Mouse (Mus musculus): ENCODE data around the gene Pex10. TPM values are rescaled to one million over a fixed set of nuclear protein-coding genes. Genes with fewer than 3 reads are reported as not detected.

The Pex10 gene
- polyA plus RNA-seq, 1 experiment, result 15.4 TPM

GRCm38 (mm10) chr4:155020141-155020540 is 46.7 kb upstream of the Pex10 start:
- Histone ChIP-seq H3K4me1 (ENCODE audit: control insufficient read depth, insufficient read depth, low read length) (no peaks in the 10 kb centered on the region), H3K4me3 (ENCODE audit: low read depth, low read length) (no peak overlapping the region), H3K9ac (ENCODE audit: low read depth, poor library complexity, severe bottlenecking) (no peak overlapping the region), H3K36me3 (ENCODE audit: control insufficient read depth, insufficient read depth, low read length, poor library complexity, severe bottlenecking) (no peaks in the 10 kb centered on the region), H3K27ac (ENCODE audit: insufficient read depth, low read length) (no peak overlapping the region), H3K9me3 (replicated peaks; ENCODE audit: control insufficient read depth, insufficient read depth, low read length, poor library complexity, severe bottlenecking) (no peaks in the 10 kb centered on the region), H3K27me3 (ENCODE audit: control insufficient read depth, insufficient read depth, low read length, poor library complexity, severe bottlenecking) (no peaks in the 10 kb centered on the region)
- TF ChIP-seq POLR2A (IDR thresholded peaks at IDR 0.05; ENCODE audit: insufficient read depth, low read length), result no peak
- no peak for TF ChIP-seq EP300 (IDR thresholded peaks at IDR 0.05; ENCODE audit: insufficient read depth, low read depth, low read length)
- no peak for TF ChIP-seq CTCF (IDR thresholded peaks at IDR 0.05; ENCODE audit: low read depth, low read length)

- no peaks in the 10 kb centered on the region for H3K4me1 ChIP-seq (ENCODE audit: control insufficient read depth, insufficient read depth, low read length)
- no peak overlapping the region for H3K27ac ChIP-seq (ENCODE audit: insufficient read depth, low read length)
- TF ChIP-seq CTCF (IDR thresholded peaks at IDR 0.05; ENCODE audit: low read depth, low read length) (no peak), EP300 (IDR thresholded peaks at IDR 0.05; ENCODE audit: insufficient read depth, low read depth, low read length) (no peak), POLR2A (IDR thresholded peaks at IDR 0.05; ENCODE audit: insufficient read depth, low read length) (no peak)
- H3K27me3 ChIP-seq (ENCODE audit: control insufficient read depth, insufficient read depth, low read length, poor library complexity, severe bottlenecking), result no peaks in the 10 kb centered on the region
- H3K9ac ChIP-seq (ENCODE audit: low read depth, poor library complexity, severe bottlenecking), result no peak overlapping the region
- no peaks in the 10 kb centered on the region for H3K36me3 ChIP-seq (ENCODE audit: control insufficient read depth, insufficient read depth, low read length, poor library complexity, severe bottlenecking)
- no peak overlapping the region for H3K4me3 ChIP-seq (ENCODE audit: low read depth, low read length)
- H3K9me3 ChIP-seq (replicated peaks; ENCODE audit: control insufficient read depth, insufficient read depth, low read length, poor library complexity, severe bottlenecking), result no peaks in the 10 kb centered on the region
Measured at GRCm38 (mm10) chr4:155020813-155021212, 46.0 kb upstream of the Pex10 start.

GRCm38 (mm10) chr4:155022228-155022855 is 44.5 kb upstream of the Pex10 start:
- TF ChIP-seq POLR2A (IDR thresholded peaks at IDR 0.05; ENCODE audit: insufficient read depth, low read length) (no peak), EP300 (IDR thresholded peaks at IDR 0.05; ENCODE audit: insufficient read depth, low read depth, low read length) (no peak), CTCF (IDR thresholded peaks at IDR 0.05; ENCODE audit: low read depth, low read length) (no peak)
- Histone ChIP-seq H3K27ac (ENCODE audit: insufficient read depth, low read length) (no peak overlapping the region), H3K4me1 (ENCODE audit: control insufficient read depth, insufficient read depth, low read length) (no peaks in the 10 kb centered on the region), H3K9me3 (replicated peaks; ENCODE audit: control insufficient read depth, insufficient read depth, low read length, poor library complexity, severe bottlenecking) (no peaks in the 10 kb centered on the region), H3K9ac (ENCODE audit: low read depth, poor library complexity, severe bottlenecking) (no peak overlapping the region), H3K4me3 (ENCODE audit: low read depth, low read length) (no peak overlapping the region), H3K27me3 (ENCODE audit: control insufficient read depth, insufficient read depth, low read length, poor library complexity, severe bottlenecking) (no peaks in the 10 kb centered on the region), H3K36me3 (ENCODE audit: control insufficient read depth, insufficient read depth, low read length, poor library complexity, severe bottlenecking) (no peaks in the 10 kb centered on the region)

- no peaks in the 10 kb centered on the region for H3K27me3 ChIP-seq (ENCODE audit: control insufficient read depth, insufficient read depth, low read length, poor library complexity, severe bottlenecking)
- no peaks in the 10 kb centered on the region for H3K9me3 ChIP-seq (replicated peaks; ENCODE audit: control insufficient read depth, insufficient read depth, low read length, poor library complexity, severe bottlenecking)
Measured at GRCm38 (mm10) chr4:155024170-155025010, 42.4 kb upstream of the Pex10 start.

GRCm38 (mm10) chr4:155033115-155033514 is 33.7 kb upstream of the Pex10 start:
- Histone ChIP-seq H3K9me3 (replicated peaks; ENCODE audit: control insufficient read depth, insufficient read depth, low read length, poor library complexity, severe bottlenecking) (no peaks in the 10 kb centered on the region), H3K27ac (ENCODE audit: insufficient read depth, low read length) (no peak overlapping the region), H3K27me3 (ENCODE audit: control insufficient read depth, insufficient read depth, low read length, poor library complexity, severe bottlenecking) (no peaks in the 10 kb centered on the region), H3K4me3 (ENCODE audit: low read depth, low read length) (no peak overlapping the region), H3K36me3 (ENCODE audit: control insufficient read depth, insufficient read depth, low read length, poor library complexity, severe bottlenecking) (no peaks in the 10 kb centered on the region), H3K9ac (ENCODE audit: low read depth, poor library complexity, severe bottlenecking) (no peak overlapping the region), H3K4me1 (ENCODE audit: control insufficient read depth, insufficient read depth, low read length) (no peaks in the 10 kb centered on the region)
- TF ChIP-seq CTCF (IDR thresholded peaks at IDR 0.05; ENCODE audit: low read depth, low read length), result no peak
- no peak for TF ChIP-seq POLR2A (IDR thresholded peaks at IDR 0.05; ENCODE audit: insufficient read depth, low read length)
- no peak for TF ChIP-seq EP300 (IDR thresholded peaks at IDR 0.05; ENCODE audit: insufficient read depth, low read depth, low read length)

More at GRCm38 (mm10) chr4:155024170-155025010, 42.4 kb upstream of the Pex10 start:
- Histone ChIP-seq H3K4me1 (ENCODE audit: control insufficient read depth, insufficient read depth, low read length) (no peaks in the 10 kb centered on the region), H3K4me3 (ENCODE audit: low read depth, low read length) (no peak overlapping the region), H3K9ac (ENCODE audit: low read depth, poor library complexity, severe bottlenecking) (no peak overlapping the region), H3K36me3 (ENCODE audit: control insufficient read depth, insufficient read depth, low read length, poor library complexity, severe bottlenecking) (no peaks in the 10 kb centered on the region), H3K27ac (ENCODE audit: insufficient read depth, low read length) (no peak overlapping the region)
- TF ChIP-seq CTCF (IDR thresholded peaks at IDR 0.05; ENCODE audit: low read depth, low read length) (no peak), EP300 (IDR thresholded peaks at IDR 0.05; ENCODE audit: insufficient read depth, low read depth, low read length) (no peak), POLR2A (IDR thresholded peaks at IDR 0.05; ENCODE audit: insufficient read depth, low read length) (no peak)

GRCm38 (mm10) chr4:155034202-155034601 is 32.6 kb upstream of the Pex10 start:
- H3K27me3 ChIP-seq (ENCODE audit: control insufficient read depth, insufficient read depth, low read length, poor library complexity, severe bottlenecking), result no peaks in the 10 kb centered on the region
- H3K36me3 ChIP-seq (ENCODE audit: control insufficient read depth, insufficient read depth, low read length, poor library complexity, severe bottlenecking), result no peaks in the 10 kb centered on the region
- H3K9me3 ChIP-seq (replicated peaks; ENCODE audit: control insufficient read depth, insufficient read depth, low read length, poor library complexity, severe bottlenecking), result no peaks in the 10 kb centered on the region
- H3K9ac ChIP-seq (ENCODE audit: low read depth, poor library complexity, severe bottlenecking), result no peak overlapping the region
- no peak overlapping the region for H3K27ac ChIP-seq (ENCODE audit: insufficient read depth, low read length)
- no peaks in the 10 kb centered on the region for H3K4me1 ChIP-seq (ENCODE audit: control insufficient read depth, insufficient read depth, low read length)
- TF ChIP-seq CTCF (IDR thresholded peaks at IDR 0.05; ENCODE audit: low read depth, low read length) (no peak), POLR2A (IDR thresholded peaks at IDR 0.05; ENCODE audit: insufficient read depth, low read length) (no peak), EP300 (IDR thresholded peaks at IDR 0.05; ENCODE audit: insufficient read depth, low read depth, low read length) (no peak)
- no peak overlapping the region for H3K4me3 ChIP-seq (ENCODE audit: low read depth, low read length)
